Mouse (Mus musculus) heart, adult 2 months (tissue): ENCODE results near the gene Ptch2. TPM values are rescaled to one million over a fixed set of nuclear protein-coding genes. Genes with fewer than 3 reads are reported as not detected.

ENCODE experiments used
- DNase-seq, 2 experiments: peaks; one replicate each; pipeline ENCODE4 v3.0.0; 2021
- H3K27ac ChIP-seq: fragments of 200-600 bp; 2 replicates; pipeline ENCODE4 v1.8.1; 2022
- H3K27me3 ChIP-seq: fragments of 200-500 bp; 2 replicates; pipeline ENCODE4 v1.6.1; 2012; ENCODE audit warnings: mild to moderate bottlenecking, low read length, inconsistent platforms, mixed read lengths; ENCODE audit not compliant: control insufficient read depth, insufficient read depth
- H3K36me3 ChIP-seq: fragments of 200-500 bp; 2 replicates; pipeline ENCODE4 v1.6.1; 2012; ENCODE audit warnings: low read length, inconsistent platforms; ENCODE audit not compliant: control insufficient read depth, insufficient read depth
- H3K4me1 ChIP-seq: fragments of 200-500 bp; 2 replicates; pipeline ENCODE4 v1.6.1; 2011; ENCODE audit warnings: low read length; ENCODE audit not compliant: control insufficient read depth, insufficient read depth
- H3K4me3 ChIP-seq: fragments of 200-600 bp; 2 replicates; pipeline ENCODE4 v1.8.1; 2022
- H3K79me2 ChIP-seq: fragments of 200-500 bp; replicated peaks from 2 replicates; pipeline ENCODE4 v1.6.1; 2012; ENCODE audit warnings: mild to moderate bottlenecking, inconsistent platforms, low read length, moderate library complexity, mixed read lengths; ENCODE audit not compliant: control insufficient read depth, insufficient read depth
- H3K9ac ChIP-seq: fragments of 200-500 bp; 2 replicates; pipeline ENCODE4 v1.6.1; 2012; ENCODE audit warnings: low read depth, mild to moderate bottlenecking, control low read depth, inconsistent platforms, low read length, mixed read lengths
- CTCF ChIP-seq: fragments of 200-600 bp; IDR thresholded peaks from 2 replicates; pipeline ENCODE4 v1.8.1; 2022; ENCODE audit warnings: antibody characterized with exemption, mild to moderate bottlenecking, moderate library complexity
- EP300 ChIP-seq: fragments of 200-500 bp; IDR thresholded peaks from 2 replicates; pipeline ENCODE4 v1.6.1; 2011; ENCODE audit warnings: low read depth, low read length, control low read depth; ENCODE audit not compliant: insufficient read depth
- POLR2A ChIP-seq: fragments of 200-500 bp; IDR thresholded peaks from 2 replicates; pipeline ENCODE4 v1.6.1; 2011; ENCODE audit warnings: mild to moderate bottlenecking, low read depth, low read length, control low read depth; ENCODE audit not compliant: insufficient read depth
- WGBS: fragments of 180-500 bp; shearing (Covaris S2); methylation state at CpG from one replicate; pipeline ENCODE4 v1.1.7; 2018; 5-methylcytosine and 5-hydroxymethylcytosine counted together
- intact Hi-C: fragments of 180-260 bp; cut with DNase I; formaldehyde crosslinking; loops from one replicate; pipeline ENCODE4 v1.15.1; 2025
- polyA plus RNA-seq: library from polyadenylated mRNA; depleted of rRNA; stranded (reverse); fragments of >200 nt; gene quantifications from 2 replicates; pipeline ENCODE4 v1.2.3, GENCODE M21; 2012
- total RNA-seq, 2 experiments: library from RNA; stranded (reverse); gene quantifications; 2 replicates each; pipeline ENCODE4 v1.2.3; 2021

Gene Ptch2
- total and polyA plus RNA-seq, 3 experiments: 0.70 to 2.4 (median 0.86) TPM

GRCm38 (mm10) chr4:117148047-117148713, 52.3 kb downstream of the Ptch2 start:
- no peaks in the 10 kb centered on the region for H3K4me1 ChIP-seq
- no peaks in the 10 kb centered on the region for H3K27me3 ChIP-seq
- intact Hi-C loops: no loop called here
- H3K27ac ChIP-seq: no peak overlapping the region
- no peak for DNase-seq
- no peaks in the 10 kb centered on the region for H3K79me2 ChIP-seq
- no peak overlapping the region for H3K9ac ChIP-seq
- no peak overlapping the region for H3K4me3 ChIP-seq
- WGBS: 75% methylated on average over 18 of the region's 18 CpGs
- H3K36me3 ChIP-seq: peaks cover 3% of the 10 kb centered on the region
- no peak for TF ChIP-seq POLR2A
- no peak for TF ChIP-seq CTCF
- TF ChIP-seq EP300: no peak

GRCm38 (mm10) chr4:117148815-117149214, 52.9 kb downstream of the Ptch2 start:
- Histone ChIP-seq H3K4me3 (no peak overlapping the region), H3K36me3 (peaks cover 7% of the 10 kb centered on the region)
- intact Hi-C loops: no loop called here

GRCm38 (mm10) chr4:117149291-117150211, 53.7 kb downstream of the Ptch2 start:
- H3K27ac ChIP-seq: no peak overlapping the region
- H3K36me3 ChIP-seq: peaks cover 7% of the 10 kb centered on the region
- no peak overlapping the region for H3K9ac ChIP-seq
- intact Hi-C loops: no loop called here
- TF ChIP-seq EP300 (no peak), POLR2A (no peak), CTCF (no peak)
- H3K27me3 ChIP-seq: no peaks in the 10 kb centered on the region
- H3K79me2 ChIP-seq: no peaks in the 10 kb centered on the region
- H3K4me1 ChIP-seq: no peaks in the 10 kb centered on the region
- no peak overlapping the region for H3K4me3 ChIP-seq
- WGBS: 75% methylated on average over 6 of the region's 6 CpGs
- no peak for DNase-seq

More at GRCm38 (mm10) chr4:117148815-117149214, 52.9 kb downstream of the Ptch2 start:
- DNase-seq: no peak
- 74% methylated on average over 24 of the region's 24 CpGs for WGBS
- Histone ChIP-seq H3K79me2 (no peaks in the 10 kb centered on the region), H3K4me1 (no peaks in the 10 kb centered on the region), H3K27me3 (no peaks in the 10 kb centered on the region), H3K9ac (no peak overlapping the region), H3K27ac (no peak overlapping the region)
- TF ChIP-seq CTCF: no peak
- no peak for TF ChIP-seq EP300
- no peak for TF ChIP-seq POLR2A

- H3K9ac ChIP-seq: no peak overlapping the region
- intact Hi-C loops: no loop called here
- H3K4me1 ChIP-seq: peaks cover 3% of the 10 kb centered on the region; the same call in 1 of the 2 replicates
- peaks cover 7% of the 10 kb centered on the region for H3K36me3 ChIP-seq
- H3K27me3 ChIP-seq: no peaks in the 10 kb centered on the region
- TF ChIP-seq CTCF: no peak
- TF ChIP-seq POLR2A: no peak
- TF ChIP-seq EP300: no peak
- no peaks in the 10 kb centered on the region for H3K79me2 ChIP-seq
- H3K27ac ChIP-seq: no peak overlapping the region
- no peak for DNase-seq
- no peak overlapping the region for H3K4me3 ChIP-seq
- 94% methylated on average over 6 of the region's 6 CpGs for WGBS
Measured at GRCm38 (mm10) chr4:117150212-117150733, 54.4 kb downstream of the Ptch2 start.

GRCm38 (mm10) chr4:117151416-117151815, 55.5 kb downstream of the Ptch2 start:
- Histone ChIP-seq H3K27ac (no peak overlapping the region), H3K9ac (no peak overlapping the region), H3K79me2 (no peaks in the 10 kb centered on the region), H3K27me3 (no peaks in the 10 kb centered on the region), H3K36me3 (peaks cover 7% of the 10 kb centered on the region), H3K4me3 (no peak overlapping the region), H3K4me1 (peaks cover 3% of the 10 kb centered on the region; the same call in 1 of the 2 replicates)
- 52% methylated on average over 1 of the region's 1 CpGs for WGBS
- no peak for DNase-seq
- intact Hi-C loops: no loop called here
- TF ChIP-seq POLR2A (no peak), EP300 (no peak), CTCF (no peak)
